Mouse (Mus musculus) spleen, adult 10 weeks (tissue): ENCODE results near the gene Gm10974. TPM values are rescaled to one million over a fixed set of nuclear protein-coding genes. Genes with fewer than 3 reads are reported as not detected.

ENCODE experiments used
- polyA plus RNA-seq: library from polyadenylated mRNA; stranded (reverse); fragments of 350-450 nt; fragmentation: Illumina TruSeq; extraction: RNeasy Lipid Tissue Mini Kit (QIAGEN cat#74804); gene quantifications from one replicate; pipeline ENCODE4 v1.2.3, GENCODE M21; 2015; ENCODE audit warnings: low replicate concordance; ENCODE audit not compliant: insufficient read depth

The Gm10974 gene
- not detected for polyA plus RNA-seq

GRCm38 (mm10) chr7:66365904-66366303 is at the start of gene Gm10974:
Gm10974 (plus strand) TSS chr7:66365905.

GRCm38 (mm10) chr7:66387813-66388521 is 22.3 kb downstream of the Gm10974 start, which contains the start of gene Lrrk1:
Lrrk1 (minus strand) TSS chr7:66388350.

GRCm38 (mm10) chr7:66427437-66428161 is 61.9 kb downstream of the Gm10974 start, which contains the start of gene Aldh1a3:
Aldh1a3 (minus strand) TSS chr7:66427517.

Other genes with a start within 250 kb of the Gm10974 start
- 25.2 TPM for gene Lrrk1, start 22.4 kb downstream of the Gm10974 start, polyA plus RNA-seq
- 3.4 TPM for gene Aldh1a3, start 61.6 kb downstream of the Gm10974 start, polyA plus RNA-seq